Mouse (Mus musculus) fat pad, adult 2 months (tissue): ENCODE data around the gene Pdpk1.
"Not testable (repeated sequence)": the region's sequence is repeated elsewhere in the genome, so short reads cannot be mapped to it uniquely, and the experiment has no call there.

Source experiments
- DNase-seq: peaks from one replicate; pipeline ENCODE4 v3.0.0-alpha.2; 2011; ENCODE audit warnings: low read depth, low spot score; ENCODE audit errors: extremely low read depth

The Pdpk1 gene

DNA sequence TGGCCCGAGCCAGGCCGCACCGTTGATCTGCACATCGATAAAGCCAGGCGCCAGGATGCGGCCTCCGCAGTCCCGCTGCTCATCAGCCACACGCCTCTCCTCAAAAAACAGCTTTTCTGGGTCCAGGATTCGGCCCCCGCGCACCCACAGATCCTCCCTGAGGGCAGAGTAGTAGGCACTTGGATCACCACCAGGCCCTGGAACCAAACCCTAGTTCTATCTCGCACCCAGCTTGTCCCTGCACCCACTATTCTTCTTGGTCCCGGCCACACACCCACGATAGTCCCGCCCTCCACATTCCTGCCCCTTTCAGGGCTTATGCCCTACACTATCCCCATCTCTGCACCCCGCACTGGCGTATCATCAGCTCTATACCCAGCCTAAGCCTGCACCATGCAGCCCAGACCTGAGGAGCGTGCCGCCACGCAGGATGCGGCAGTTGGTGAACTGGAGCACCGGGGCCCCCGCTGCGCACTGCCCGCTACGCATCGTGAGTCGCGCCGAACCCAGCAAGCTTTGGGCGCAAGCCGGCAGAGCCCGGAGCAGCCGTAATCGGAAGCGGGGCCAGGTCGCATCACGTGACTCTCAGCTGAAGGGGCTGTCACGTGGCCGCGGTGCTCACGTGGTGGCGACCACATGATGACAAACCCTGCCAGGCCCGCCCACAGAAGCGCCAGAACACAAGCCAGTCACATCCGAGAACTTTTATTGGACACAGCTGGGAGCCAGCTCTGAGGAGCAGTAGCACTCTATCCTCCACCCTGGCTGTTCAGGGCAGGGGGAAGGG, 12.6 kb upstream of the Pdpk1 start, which contains the start of gene Amdhd2:
Gene Amdhd2, minus strand, starts transcription at position 591 of the 787 bp plus-strand sequence.
- DNase-seq, result peak; percentile 43

DNA sequence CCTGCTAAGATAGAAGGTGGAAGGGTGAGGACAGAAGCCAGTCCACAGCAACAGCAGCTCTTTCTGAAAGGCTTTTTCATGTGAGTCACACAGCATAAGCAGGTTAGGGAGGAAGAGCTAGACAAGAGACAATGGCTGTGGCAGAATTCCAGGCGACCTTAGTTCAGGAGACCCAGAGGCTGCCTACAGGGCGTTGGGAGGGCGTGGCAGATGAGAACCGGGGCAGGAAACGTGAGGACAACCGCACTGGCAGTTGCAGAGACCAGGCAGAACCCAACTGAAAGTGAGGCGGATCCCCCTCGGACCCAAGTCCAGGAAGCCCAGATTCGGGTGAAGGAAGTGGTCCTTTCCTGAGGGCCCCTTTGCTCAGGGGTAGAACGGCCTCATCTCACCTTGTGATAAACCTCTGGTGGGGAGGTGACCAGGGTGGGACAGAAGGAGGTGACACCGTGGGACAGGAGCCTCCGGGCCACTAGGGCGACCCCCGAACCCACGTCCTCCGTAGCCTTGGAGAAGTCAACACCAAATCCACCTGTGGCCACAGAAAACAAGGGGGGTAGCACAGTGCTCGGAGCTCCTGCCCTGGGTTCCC, 12.0 kb upstream of the Pdpk1 start:
- peak; percentile 55 for DNase-seq

DNA sequence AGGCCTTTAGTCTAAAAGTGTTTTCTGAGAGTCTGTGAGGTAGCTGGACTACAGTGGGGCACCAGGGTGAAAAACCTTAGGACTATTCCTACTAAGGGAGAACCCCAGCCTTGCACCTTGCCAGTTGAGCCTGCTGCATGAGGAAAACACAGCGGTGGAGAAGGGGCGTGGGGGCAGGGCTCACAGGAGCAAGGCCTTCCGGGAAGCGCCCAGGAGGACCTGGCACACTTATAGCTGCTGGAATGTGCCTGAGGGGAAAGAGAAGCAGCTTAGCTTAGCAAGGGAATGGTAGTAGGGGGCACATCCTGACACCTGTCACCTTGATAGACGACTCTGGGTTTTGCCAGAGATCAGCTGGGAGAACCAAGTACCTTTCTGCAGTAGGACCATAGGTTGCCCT, 10.7 kb upstream of the Pdpk1 start:
- no peak for DNase-seq

DNA sequence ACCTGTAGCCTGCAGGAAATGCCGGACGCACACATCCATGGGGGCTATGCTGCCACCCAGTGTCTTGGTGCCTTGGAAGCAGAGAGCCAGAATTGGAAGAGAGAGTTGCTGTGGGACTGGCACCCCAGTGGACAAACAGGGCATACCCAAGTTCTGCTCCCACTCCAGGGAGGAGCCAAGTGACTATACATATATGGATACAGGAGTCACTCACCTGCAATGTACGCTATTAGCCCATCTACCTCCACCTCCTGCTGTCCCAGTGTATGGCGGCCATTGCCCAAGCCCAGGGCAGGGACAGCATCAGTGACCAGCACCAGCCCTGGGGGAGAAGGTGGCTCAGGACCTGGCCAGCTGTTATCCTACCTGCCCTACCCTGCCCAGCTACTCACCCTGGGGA, 6.8 kb upstream of the Pdpk1 start:
- no peak for DNase-seq

DNA sequence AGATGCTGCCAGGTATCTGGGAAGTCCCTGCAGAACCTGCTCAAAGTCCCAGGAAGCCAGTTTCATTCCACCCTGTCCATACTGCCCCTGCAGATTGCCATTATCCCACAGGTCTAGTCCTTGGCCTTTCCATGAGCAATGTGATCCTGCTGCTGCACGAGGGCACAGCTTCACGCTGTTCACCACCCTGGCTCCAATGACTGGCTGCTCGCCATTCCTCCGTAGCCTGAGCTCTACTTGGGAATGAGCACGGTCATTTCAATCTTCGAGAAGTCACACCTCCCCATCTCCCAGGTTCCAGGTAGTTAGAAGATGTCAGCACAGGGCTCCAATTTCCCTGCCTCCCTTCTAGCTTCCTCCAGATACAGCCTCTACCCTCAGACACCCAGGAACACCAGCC, 6.4 kb upstream of the Pdpk1 start:
- DNase-seq, result no peak

DNA sequence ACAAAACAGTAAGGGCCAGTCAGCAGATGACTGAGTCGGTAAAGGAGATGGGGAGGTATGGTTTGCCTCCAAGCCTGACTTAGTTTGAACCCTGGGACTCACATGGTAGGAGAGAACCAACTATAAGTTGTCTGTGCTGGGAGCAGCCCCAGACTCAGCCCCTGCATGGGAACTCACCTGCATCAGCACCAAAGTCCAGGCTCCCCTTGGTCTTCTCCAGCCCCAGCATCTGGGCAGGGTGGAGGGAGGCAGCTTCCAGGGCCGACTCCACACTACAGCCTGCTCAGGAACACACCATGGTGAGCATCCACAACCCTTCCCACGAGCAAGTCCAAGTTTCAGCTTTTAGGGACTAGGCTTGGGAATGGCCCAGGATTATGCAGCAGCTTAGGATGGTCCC, 5.7 kb upstream of the Pdpk1 start:
- DNase-seq, result no peak

DNA sequence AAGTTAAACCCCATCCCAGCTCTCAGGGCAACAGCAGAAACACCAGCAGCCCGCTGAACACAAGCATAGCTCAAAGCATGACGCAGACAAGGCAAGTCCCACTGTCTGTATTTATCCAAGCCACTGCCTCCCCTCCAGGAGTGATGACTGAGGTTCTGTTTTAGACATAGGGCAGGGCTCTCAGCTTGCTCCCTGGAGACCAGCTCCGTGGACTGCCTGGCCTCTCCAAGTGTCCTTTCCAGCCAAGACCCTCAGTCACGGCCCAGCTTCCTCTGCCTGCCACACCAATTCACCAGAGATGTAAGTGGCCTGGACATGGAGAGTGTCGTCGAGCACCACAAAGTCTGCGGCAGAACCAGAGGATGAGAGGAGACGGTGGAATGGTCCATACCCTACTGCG, 5.0 kb upstream of the Pdpk1 start:
- no peak for DNase-seq

DNA sequence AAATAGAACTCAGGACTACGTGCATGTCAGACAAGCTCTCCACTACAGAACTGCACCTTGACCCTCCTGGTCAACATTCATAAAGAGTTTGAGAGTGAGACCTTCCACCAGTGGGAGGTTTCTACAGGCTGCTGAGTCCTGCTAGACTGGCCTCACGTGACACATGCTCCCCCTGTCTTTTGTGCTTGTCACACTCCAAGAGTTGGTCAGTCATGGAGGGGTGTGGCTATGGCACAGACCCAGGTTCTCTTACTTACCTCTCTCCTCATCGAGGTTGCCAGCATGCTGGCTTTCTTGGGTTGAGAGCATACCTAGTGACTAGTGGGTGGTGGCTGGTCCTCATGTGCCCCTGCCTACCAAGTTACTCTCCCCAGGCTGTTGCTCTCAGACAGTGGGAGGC, 3.7 kb upstream of the Pdpk1 start:
- no peak for DNase-seq

DNA sequence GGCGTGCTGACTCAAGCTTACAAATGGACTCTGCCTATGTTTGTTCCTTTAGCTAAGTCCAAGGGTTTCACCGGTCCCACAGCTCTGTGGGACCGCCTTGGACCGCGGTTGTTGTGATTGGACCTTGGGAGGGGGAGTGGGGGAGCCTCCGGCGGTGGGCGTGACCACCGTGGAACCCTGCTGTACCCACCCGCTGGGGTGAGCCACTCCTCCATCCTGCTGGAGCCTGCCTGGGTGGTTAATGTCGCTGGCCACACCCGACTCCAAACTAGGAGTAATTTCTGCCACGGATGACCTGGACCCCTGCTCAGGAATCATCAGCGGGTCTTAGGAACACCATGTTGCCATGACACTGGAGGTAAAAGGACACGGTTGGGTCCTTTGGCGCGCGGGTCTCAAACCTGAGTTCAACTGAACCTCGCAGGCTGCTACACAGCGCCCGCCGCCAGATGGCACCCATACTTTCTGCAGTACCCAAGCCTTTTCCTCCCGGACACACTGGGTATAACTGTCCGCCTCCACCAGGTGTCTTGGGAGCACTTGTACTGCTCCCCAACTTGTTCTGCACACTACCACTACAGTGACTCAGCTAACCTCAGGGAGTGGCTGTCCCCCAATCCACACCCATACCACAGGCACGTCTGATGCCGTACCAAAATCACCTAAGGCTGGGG, 1.3 kb upstream of the Pdpk1 start:
- no peak for DNase-seq

DNA sequence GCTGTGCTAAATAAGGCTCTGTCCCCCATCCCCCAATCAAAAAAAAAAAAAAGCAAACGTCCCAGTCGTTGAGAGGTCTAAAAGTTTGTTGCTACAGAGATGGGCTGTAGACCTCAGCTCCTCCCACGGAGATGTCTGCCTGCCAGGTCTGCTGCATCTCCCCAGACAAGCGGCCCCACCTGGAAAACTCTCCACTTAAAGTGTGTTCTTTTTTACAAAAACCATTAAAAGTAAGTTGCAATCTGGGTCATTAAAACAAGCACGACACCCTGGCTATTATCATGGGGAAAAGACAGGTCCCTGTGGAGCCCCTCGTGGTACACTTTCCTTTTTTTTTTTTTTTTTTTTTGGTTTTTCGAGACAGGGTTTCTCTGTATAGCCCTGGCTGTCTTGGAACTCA, 658 bp upstream of the Pdpk1 start:
- DNase-seq, result no peak

DNA sequence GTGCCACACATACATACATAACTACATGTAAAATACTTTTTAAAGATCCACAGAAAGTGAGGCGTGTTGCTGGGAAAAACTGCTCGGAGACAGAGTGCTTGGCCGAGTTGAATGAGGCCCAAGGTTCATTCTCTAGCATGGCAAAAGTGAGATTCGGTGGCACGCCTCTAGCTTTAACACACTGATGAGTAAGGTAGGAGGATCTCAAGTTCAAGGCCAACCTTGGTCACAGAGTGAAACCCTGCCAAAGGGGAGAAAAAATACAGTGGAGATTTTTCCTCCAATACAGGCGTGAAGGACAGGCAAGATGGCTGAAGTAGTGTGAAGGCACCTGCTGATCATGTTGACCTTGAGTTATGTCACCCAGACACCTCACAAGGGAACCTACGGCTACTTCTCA, 1.3 kb downstream of the Pdpk1 start:
- DNase-seq, result no peak

DNA sequence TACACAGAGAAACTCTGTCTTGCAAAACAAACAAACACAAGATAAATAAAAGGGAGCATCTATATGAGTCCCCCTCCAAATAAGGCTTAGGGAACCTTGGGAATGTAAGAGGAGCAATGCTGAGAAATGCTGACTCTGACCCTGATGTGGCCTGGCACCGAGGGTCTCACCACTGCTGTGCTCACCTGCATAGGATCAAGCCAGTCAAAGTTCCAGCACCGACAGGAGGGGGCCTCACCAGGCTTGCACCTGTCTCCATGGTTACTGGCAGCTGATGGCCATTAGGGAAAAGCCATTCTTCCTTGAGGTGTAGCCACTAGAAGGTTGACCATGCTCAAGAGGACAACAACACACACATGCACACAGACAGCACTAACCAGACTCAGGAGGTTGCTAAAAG, 7.8 kb downstream of the Pdpk1 start:
- no peak for DNase-seq

DNA sequence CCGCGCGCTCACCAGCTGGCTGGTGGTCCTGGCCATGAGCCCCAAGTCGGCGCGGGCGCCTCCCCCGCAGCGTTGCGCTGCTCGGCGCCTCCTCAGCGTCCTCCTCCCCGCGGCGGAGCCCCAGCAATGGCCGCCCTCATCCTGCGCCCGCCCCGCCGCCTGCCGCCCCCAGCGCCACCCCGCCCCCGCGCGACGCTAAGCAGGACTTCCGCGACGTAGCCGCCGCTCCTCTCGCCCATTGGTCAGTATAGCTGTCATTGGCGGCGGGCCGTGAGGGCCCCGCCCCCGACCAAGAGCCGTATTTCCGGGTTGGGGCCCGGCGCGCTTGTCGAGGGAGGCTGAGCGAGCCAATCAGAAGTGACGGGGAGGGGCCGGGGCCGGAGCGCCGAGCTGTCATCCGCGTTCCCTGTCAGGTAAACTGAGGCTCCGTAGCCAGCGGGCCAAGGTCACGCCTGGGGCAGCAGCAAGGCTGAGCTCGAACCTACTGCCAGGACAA, 9.3 kb downstream of the Pdpk1 start:
- peak; percentile 54 for DNase-seq

DNA sequence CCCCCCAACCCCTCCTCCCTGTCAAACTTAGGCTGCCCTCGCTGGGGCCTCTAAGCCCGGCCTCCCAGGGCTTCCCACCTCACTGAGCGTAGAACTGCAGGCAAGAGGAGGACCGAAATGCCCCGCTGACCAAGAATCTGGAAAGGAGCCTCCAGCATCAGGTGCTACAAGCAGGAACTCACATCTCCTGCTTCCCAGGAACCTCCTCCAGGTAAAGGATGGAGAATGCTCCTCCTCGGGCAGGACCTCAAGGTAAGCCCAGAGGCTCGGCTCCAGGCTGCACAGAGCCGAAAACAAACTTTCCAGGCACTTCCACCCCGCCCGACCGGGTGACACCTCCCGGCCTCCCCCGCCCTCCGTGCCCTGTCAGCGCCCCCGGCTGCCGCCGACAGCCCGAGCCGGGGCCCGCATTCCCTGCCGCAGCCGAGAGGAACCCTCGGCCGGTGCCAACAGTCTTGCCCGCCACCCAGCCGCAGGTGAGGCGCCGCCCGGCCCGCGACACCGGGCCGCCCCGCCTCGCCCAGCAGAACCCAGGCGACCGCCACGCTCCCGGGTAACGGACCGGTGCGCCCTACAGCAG, 9.8 kb downstream of the Pdpk1 start:
- no peak for DNase-seq

DNA sequence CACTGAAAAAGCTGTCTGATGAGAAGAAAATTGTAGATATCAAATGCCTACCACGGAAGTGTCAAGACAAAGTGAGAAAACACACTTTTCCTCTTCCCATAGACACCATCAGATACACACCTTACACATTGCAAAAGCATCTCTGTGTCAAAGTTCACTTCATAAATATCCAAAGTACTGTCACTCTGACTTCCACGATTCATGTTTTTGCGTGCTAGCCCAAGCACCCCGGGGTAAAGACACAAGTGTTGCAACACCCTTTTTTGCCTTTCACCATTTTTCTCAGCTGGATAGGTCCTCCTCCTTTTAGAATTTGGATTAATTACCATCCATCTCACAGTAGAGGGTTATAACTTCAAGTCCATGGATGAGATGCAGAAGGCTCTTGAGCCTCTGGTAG, 10.8 kb downstream of the Pdpk1 start:
- peak; percentile 59 for DNase-seq

DNA sequence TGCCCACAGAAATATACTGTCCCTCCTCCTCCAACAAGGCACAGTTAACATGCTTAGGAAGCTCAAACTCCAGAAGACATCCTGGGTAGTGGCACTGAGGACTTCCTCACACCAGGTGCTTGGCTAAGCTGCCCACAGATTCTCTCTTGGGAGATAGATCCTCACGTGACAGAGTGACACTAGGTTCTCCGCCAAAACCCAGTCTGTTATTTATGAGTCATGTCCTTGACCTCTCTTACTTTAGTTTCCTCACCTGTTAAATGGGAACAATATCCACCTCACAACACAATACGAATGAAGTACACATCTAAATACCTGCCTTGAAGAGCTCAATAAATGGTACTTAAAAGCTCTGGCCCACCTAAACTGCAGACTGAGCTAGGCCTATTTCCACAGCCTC, 11.5 kb downstream of the Pdpk1 start:
- DNase-seq, result no peak

DNA sequence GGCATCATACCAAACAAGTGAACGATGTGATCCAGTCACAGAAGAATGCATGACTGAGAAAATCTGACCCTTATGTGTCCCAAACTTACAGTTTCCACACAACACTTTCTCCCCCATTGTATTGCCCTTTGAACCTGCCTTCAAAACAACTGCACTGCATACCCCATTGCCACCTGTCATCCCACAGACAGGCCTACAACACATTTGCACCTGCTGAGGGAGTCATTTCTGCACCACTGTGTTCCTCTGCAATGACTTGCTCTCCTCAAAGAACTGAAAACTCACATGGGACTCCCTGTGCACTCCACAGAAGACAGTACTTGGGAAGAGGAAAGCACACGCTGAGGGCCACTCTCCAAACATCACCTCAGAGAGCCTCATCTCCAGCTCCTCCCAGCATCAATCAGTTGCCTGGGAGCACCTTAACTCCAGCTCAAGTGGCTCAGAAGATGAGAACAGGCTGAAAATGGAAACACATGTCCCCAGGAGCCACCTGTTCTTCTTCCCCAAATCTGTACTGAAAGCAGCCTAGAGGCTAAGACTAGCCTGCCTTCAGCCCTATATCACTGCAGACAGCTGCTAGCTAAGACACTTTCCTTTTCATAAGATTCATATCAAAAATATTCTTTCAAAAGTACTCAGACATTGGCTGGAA, 13.4 kb downstream of the Pdpk1 start:
- DNase-seq, result no peak

DNA sequence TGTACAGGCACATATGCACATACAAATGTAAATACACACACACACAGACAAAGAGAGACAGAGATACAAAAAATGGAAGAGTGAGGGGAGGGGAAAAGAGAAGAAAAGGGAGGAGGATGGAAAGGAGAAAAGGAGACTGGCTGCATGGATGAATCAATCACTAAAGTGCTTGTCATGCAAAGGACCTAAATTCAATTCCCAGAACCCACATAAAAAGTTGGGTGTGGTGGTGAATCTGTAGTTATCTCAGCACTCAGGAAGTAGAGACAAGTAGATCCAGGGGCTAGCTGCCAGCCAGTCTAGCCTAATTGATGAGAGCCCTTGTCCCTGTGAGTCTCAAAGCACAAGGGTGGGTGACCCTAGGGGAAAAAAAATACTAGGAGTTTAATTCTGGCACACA, 16.7 kb downstream of the Pdpk1 start:
- no peak for DNase-seq

DNA sequence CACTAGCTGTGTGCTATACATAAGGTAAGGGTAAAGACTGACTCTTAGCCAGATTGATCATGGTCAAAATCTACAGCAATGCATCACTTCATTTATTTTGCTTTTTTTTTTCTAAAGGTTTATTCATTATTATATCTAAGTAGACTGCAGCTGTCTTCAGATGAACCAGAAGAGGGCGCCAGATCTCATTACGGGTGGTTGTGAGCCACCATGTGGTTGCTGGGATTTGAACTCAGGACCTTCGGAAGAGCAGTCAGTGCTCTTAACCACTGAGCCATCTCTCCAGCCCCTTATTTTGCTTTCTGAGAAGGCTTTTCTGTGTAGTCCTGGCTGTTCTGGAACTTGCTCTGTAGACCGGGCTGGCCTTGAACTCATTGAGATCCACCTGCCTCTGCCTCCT, 17.8 kb downstream of the Pdpk1 start:
- not testable (repeated sequence) for DNase-seq

DNA sequence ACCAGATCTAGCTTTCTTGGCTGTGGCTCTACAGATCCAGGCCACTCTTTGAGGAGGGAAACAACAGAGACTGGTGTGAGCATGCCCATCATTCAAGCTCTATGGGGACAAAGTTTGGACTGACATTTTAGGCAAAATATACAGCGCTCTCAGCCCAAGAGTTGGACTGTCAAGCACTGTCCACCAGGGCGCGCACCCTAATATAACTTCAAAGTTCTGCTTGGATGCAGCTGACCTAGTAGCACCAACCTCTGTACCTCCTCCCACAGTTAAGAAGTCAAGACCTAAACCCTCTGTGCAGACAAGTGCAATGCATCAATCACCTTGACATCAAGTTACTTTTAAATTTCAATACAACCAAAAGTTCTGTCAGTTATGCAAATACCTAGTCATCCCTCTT, 19.2 kb downstream of the Pdpk1 start:
- DNase-seq, result no peak

DNA sequence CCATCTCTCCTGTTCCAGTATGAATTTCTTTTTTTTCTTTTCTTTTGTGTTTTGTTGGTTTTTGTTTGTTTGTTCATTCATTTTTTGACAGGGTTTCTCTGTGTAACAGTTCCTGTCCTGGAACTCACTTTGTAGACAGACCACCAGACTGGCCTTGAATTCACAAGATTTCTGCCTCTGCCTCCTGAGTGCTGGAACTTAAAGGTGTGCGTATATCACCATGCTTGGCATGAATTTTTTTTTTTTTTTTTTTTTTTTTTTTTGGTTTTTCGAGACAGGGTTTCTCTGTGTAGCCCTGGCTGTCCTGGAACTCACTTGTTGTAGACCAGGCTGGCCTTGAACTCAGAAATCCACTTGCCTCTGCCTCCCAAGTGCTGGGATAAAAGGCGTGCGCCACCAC, 21.5 kb downstream of the Pdpk1 start:
- DNase-seq, result not testable (repeated sequence)
